Mouse (Mus musculus) megakaryocyte, embryonic 14.5 days (primary cell): ENCODE results near the gene 4930539E08Rik.

ENCODE experiments used
- FLI1 ChIP-seq: IDR thresholded peaks from 2 replicates; pipeline ENCODE4 v1.6.1; 2012; ENCODE audit warnings: low read length, inconsistent platforms, mixed read lengths
- GATA1 ChIP-seq: IDR thresholded peaks from 3 replicates; pipeline ENCODE4 v1.6.1; 2012; ENCODE audit warnings: mixed read lengths, low read length, inconsistent platforms, borderline replicate concordance

DNA sequence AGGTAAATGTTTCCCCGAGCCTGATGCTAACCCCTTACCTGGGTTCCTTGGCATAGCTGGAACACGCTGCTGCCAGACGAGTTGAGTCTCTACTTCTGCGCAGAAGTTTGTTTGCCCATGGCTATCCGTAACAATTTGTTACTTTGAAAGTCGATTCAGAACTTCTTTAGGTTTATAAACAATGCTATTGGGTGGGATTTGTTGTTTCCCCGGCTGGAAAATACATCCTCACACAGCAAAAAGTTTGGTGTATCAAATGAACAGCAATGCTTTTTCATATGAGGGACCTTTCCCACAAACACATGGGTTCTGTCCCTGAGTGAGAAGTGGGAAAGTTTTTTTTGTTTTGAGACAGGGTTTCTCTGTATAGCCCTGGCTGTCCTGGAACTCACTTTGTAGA, 28.6 kb upstream of the 4930539E08Rik start, which contains the start of gene Pxt1:
- no peak for TF ChIP-seq GATA1
- no peak for TF ChIP-seq FLI1
